Mouse (Mus musculus) retina, postnatal 1 day (tissue): Measurements from ENCODE around the gene Tuft1.
A peak's percentile ranks its signal among the peaks of the same experiment; 100 is the strongest.
"Not testable (repeated sequence)": the region's sequence is repeated elsewhere in the genome, so short reads cannot be mapped to it uniquely, and the experiment has no call there.

Experiments
- DNase-seq: peaks from one replicate; pipeline ENCODE4 v3.0.0-alpha.2; 2012

Gene Tuft1

GRCm38 (mm10) chr3:94658740-94659095 lies at the start of gene Tuft1:
TSS of gene Tuft1 (minus strand) at chr3:94658872.
- not testable (repeated sequence) for DNase-seq

GRCm38 (mm10) chr3:94703364-94703763 lies 44.7 kb upstream of the Tuft1 start:
- peak; percentile 21 for DNase-seq

- no peak for DNase-seq
These were observed 44.2 kb upstream of the Tuft1 start for GRCm38 (mm10) chr3:94702856-94703255.

- DNase-seq = not testable (repeated sequence)
These were observed 43.6 kb upstream of the Tuft1 start for GRCm38 (mm10) chr3:94702163-94702810.

- not testable (repeated sequence) for DNase-seq
These were observed 37.6 kb upstream of the Tuft1 start for GRCm38 (mm10) chr3:94696257-94696656.

GRCm38 (mm10) chr3:94695591-94695990 lies 36.9 kb upstream of the Tuft1 start:
- not testable (repeated sequence) for DNase-seq

GRCm38 (mm10) chr3:94693874-94694273 lies 35.2 kb upstream of the Tuft1 start:
- DNase-seq = not testable (repeated sequence)

- DNase-seq = no peak
These were observed 34.7 kb upstream of the Tuft1 start, which contains the start of gene Selenbp2 for GRCm38 (mm10) chr3:94693329-94693825. TSS of gene Selenbp2 (plus strand) at chr3:94693556.

- DNase-seq = not testable (repeated sequence)
These were observed 33.0 kb upstream of the Tuft1 start for GRCm38 (mm10) chr3:94691694-94692093.

GRCm38 (mm10) chr3:94690616-94691247 lies 32.1 kb upstream of the Tuft1 start:
- DNase-seq = no peak

- DNase-seq = not testable (repeated sequence)
These were observed 31.5 kb upstream of the Tuft1 start for GRCm38 (mm10) chr3:94690162-94690561.

- not testable (repeated sequence) for DNase-seq
These were observed 30.5 kb upstream of the Tuft1 start for GRCm38 (mm10) chr3:94689195-94689594.

GRCm38 (mm10) chr3:94688698-94689097 lies 30.0 kb upstream of the Tuft1 start:
- not testable (repeated sequence) for DNase-seq

GRCm38 (mm10) chr3:94685989-94686772 lies 27.5 kb upstream of the Tuft1 start:
- DNase-seq = not testable (repeated sequence)

- DNase-seq = no peak
These were observed 25.0 kb upstream of the Tuft1 start for GRCm38 (mm10) chr3:94683646-94684045.

GRCm38 (mm10) chr3:94680783-94681182 lies 22.1 kb upstream of the Tuft1 start:
- DNase-seq = no peak

GRCm38 (mm10) chr3:94680032-94680431 lies 21.4 kb upstream of the Tuft1 start:
- not testable (repeated sequence) for DNase-seq

GRCm38 (mm10) chr3:94679351-94679841 lies 20.7 kb upstream of the Tuft1 start:
- DNase-seq = no peak

GRCm38 (mm10) chr3:94675101-94675500 lies 16.4 kb upstream of the Tuft1 start:
- DNase-seq = not testable (repeated sequence)

GRCm38 (mm10) chr3:94665896-94666295 lies 7.2 kb upstream of the Tuft1 start:
- not testable (repeated sequence) for DNase-seq

GRCm38 (mm10) chr3:94665060-94665802 lies 6.6 kb upstream of the Tuft1 start:
- DNase-seq = not testable (repeated sequence)

GRCm38 (mm10) chr3:94660841-94661240 lies 2.2 kb upstream of the Tuft1 start:
- not testable (repeated sequence) for DNase-seq
